Mouse (Mus musculus): Measurements from ENCODE around the gene Acpp. TPM values are rescaled to one million over a fixed set of nuclear protein-coding genes. Genes with fewer than 3 reads are reported as not detected.

Acpp gene
- polyA plus RNA-seq, 1 experiment from 2014 or later: 1.7 TPM

GRCm38 (mm10) chr9:104251687-104252086, 85.9 kb downstream of the Acpp start:
- no peaks in the 10 kb centered on the region; the same call in 1 of the 2 replicates for H3K4me1 ChIP-seq (ENCODE audit: control insufficient read depth, insufficient read depth, low read length)
- 91% methylated on average over 4 of the region's 4 CpGs for WGBS
- H3K27ac ChIP-seq (replicated peaks; ENCODE audit: low read depth, low read length): no peak overlapping the region

GRCm38 (mm10) chr9:104251111-104251510, 86.4 kb downstream of the Acpp start:
- Histone ChIP-seq H3K27me3 (ENCODE audit: control insufficient read depth, insufficient read depth, low read length) (no peaks in the 10 kb centered on the region), H3K9me3 (ENCODE audit: control insufficient read depth, low read length) (no peaks in the 10 kb centered on the region), H3K4me2 (ENCODE audit: low read depth, severe bottlenecking) (no peak overlapping the region), H3K4me3 (ENCODE audit: low read depth, low read length) (no peak overlapping the region), H3K36me3 (ENCODE audit: control insufficient read depth, insufficient read depth, low read length) (no peaks in the 10 kb centered on the region), H3K9ac (ENCODE audit: low read length) (no peak overlapping the region), H3K4me1 (ENCODE audit: control insufficient read depth, insufficient read depth, low read length) (no peaks in the 10 kb centered on the region; the same call in 1 of the 2 replicates), H3K27ac (replicated peaks; ENCODE audit: low read depth, low read length) (no peak overlapping the region)
- 43% methylated on average over 8 of the region's 8 CpGs for WGBS
- ATAC-seq (ENCODE audit: insufficient number of reproducible peaks, low FRiP score, low TSS enrichment, low read depth) (no peak), DNase-seq (ENCODE audit: low spot score) (no peak)

More at GRCm38 (mm10) chr9:104251687-104252086, 85.9 kb downstream of the Acpp start:
- Histone ChIP-seq H3K27me3 (ENCODE audit: control insufficient read depth, insufficient read depth, low read length) (no peaks in the 10 kb centered on the region), H3K9ac (ENCODE audit: low read length) (no peak overlapping the region), H3K36me3 (ENCODE audit: control insufficient read depth, insufficient read depth, low read length) (no peaks in the 10 kb centered on the region), H3K9me3 (ENCODE audit: control insufficient read depth, low read length) (no peaks in the 10 kb centered on the region), H3K4me2 (ENCODE audit: low read depth, severe bottlenecking) (no peak overlapping the region), H3K4me3 (ENCODE audit: low read depth, low read length) (no peak overlapping the region)
- no peak for DNase-seq (ENCODE audit: low spot score)
- no peak for ATAC-seq (ENCODE audit: insufficient number of reproducible peaks, low FRiP score, low TSS enrichment, low read depth)

GRCm38 (mm10) chr9:104247307-104247987, 90.1 kb downstream of the Acpp start:
- no peaks in the 10 kb centered on the region for H3K36me3 ChIP-seq (ENCODE audit: control insufficient read depth, insufficient read depth, low read length)
- no peak overlapping the region for H3K4me2 ChIP-seq (ENCODE audit: low read depth, severe bottlenecking)
- H3K27ac ChIP-seq (replicated peaks; ENCODE audit: low read depth, low read length): no peak overlapping the region
- ATAC-seq (ENCODE audit: insufficient number of reproducible peaks, low FRiP score, low TSS enrichment, low read depth) (no peak), DNase-seq (ENCODE audit: low spot score) (no peak)
- H3K4me1 ChIP-seq (ENCODE audit: control insufficient read depth, insufficient read depth, low read length): no peaks in the 10 kb centered on the region; the same call in 1 of the 2 replicates
- no peaks in the 10 kb centered on the region for H3K27me3 ChIP-seq (ENCODE audit: control insufficient read depth, insufficient read depth, low read length)
- 46% methylated on average over 6 of the region's 6 CpGs for WGBS
- H3K9me3 ChIP-seq (ENCODE audit: control insufficient read depth, low read length): no peaks in the 10 kb centered on the region
- no peak overlapping the region for H3K9ac ChIP-seq (ENCODE audit: low read length)
- H3K4me3 ChIP-seq (ENCODE audit: low read depth, low read length): no peak overlapping the region

- Histone ChIP-seq H3K4me2 (ENCODE audit: low read depth, severe bottlenecking) (no peak overlapping the region), H3K4me1 (ENCODE audit: control insufficient read depth, insufficient read depth, low read length) (no peaks in the 10 kb centered on the region), H3K4me3 (ENCODE audit: low read depth, low read length) (no peak overlapping the region), H3K9ac (ENCODE audit: low read length) (no peak overlapping the region), H3K27me3 (ENCODE audit: control insufficient read depth, insufficient read depth, low read length) (no peaks in the 10 kb centered on the region), H3K27ac (replicated peaks; ENCODE audit: low read depth, low read length) (no peak overlapping the region), H3K36me3 (ENCODE audit: control insufficient read depth, insufficient read depth, low read length) (no peaks in the 10 kb centered on the region; the same call in 1 of the 2 replicates), H3K9me3 (ENCODE audit: control insufficient read depth, low read length) (no peaks in the 10 kb centered on the region)
- 86% methylated on average over 9 of the region's 9 CpGs for WGBS
- DNase-seq (ENCODE audit: low spot score): no peak
- no peak for ATAC-seq (ENCODE audit: insufficient number of reproducible peaks, low FRiP score, low TSS enrichment, low read depth)
These were observed 93.6 kb downstream of the Acpp start for GRCm38 (mm10) chr9:104243799-104244466.

GRCm38 (mm10) chr9:104240146-104240545, 97.4 kb downstream of the Acpp start:
- DNase-seq (ENCODE audit: low spot score) (no peak), ATAC-seq (ENCODE audit: insufficient number of reproducible peaks, low FRiP score, low TSS enrichment, low read depth) (no peak)
- Histone ChIP-seq H3K9ac (ENCODE audit: low read length) (no peak overlapping the region), H3K4me3 (ENCODE audit: low read depth, low read length) (no peak overlapping the region), H3K9me3 (ENCODE audit: control insufficient read depth, low read length) (no peaks in the 10 kb centered on the region), H3K4me2 (ENCODE audit: low read depth, severe bottlenecking) (no peak overlapping the region), H3K27ac (replicated peaks; ENCODE audit: low read depth, low read length) (no peak overlapping the region), H3K36me3 (ENCODE audit: control insufficient read depth, insufficient read depth, low read length) (peaks cover under 1% of the 10 kb centered on the region), H3K4me1 (ENCODE audit: control insufficient read depth, insufficient read depth, low read length) (no peaks in the 10 kb centered on the region), H3K27me3 (ENCODE audit: control insufficient read depth, insufficient read depth, low read length) (no peaks in the 10 kb centered on the region)
- WGBS: 92% methylated on average over 7 of the region's 7 CpGs

GRCm38 (mm10) chr9:104239076-104239475, 98.5 kb downstream of the Acpp start:
- Histone ChIP-seq H3K27me3 (ENCODE audit: control insufficient read depth, insufficient read depth, low read length) (no peaks in the 10 kb centered on the region), H3K4me1 (ENCODE audit: control insufficient read depth, insufficient read depth, low read length) (no peaks in the 10 kb centered on the region), H3K9me3 (ENCODE audit: control insufficient read depth, low read length) (no peaks in the 10 kb centered on the region), H3K4me3 (ENCODE audit: low read depth, low read length) (no peak overlapping the region), H3K36me3 (ENCODE audit: control insufficient read depth, insufficient read depth, low read length) (peaks cover 3% of the 10 kb centered on the region), H3K9ac (ENCODE audit: low read length) (no peak overlapping the region), H3K4me2 (ENCODE audit: low read depth, severe bottlenecking) (no peak overlapping the region), H3K27ac (replicated peaks; ENCODE audit: low read depth, low read length) (no peak overlapping the region)
- no peak for ATAC-seq (ENCODE audit: insufficient number of reproducible peaks, low FRiP score, low TSS enrichment, low read depth)
- DNase-seq (ENCODE audit: low spot score): no peak
- WGBS: 94% methylated on average over 8 of the region's 8 CpGs

Other genes starting within 250 kb of the Acpp start
- gene Ackr4, start 210.8 kb downstream of the Acpp start, polyA plus RNA-seq (2014; fragmentation: Nextera tagmentation; extraction: Ambion mirVana): 0.62 and 0.67 TPM in 2 replicates
- 27.3 and 27.7 TPM in 2 replicates for gene Dnajc13, start 74.8 kb downstream of the Acpp start, polyA plus RNA-seq (2014; fragmentation: Nextera tagmentation; extraction: Ambion mirVana)
- not detected in 2 replicates for gene Cpne4, start 209.5 kb upstream of the Acpp start, polyA plus RNA-seq (2014; fragmentation: Nextera tagmentation; extraction: Ambion mirVana)

All from limb, embryonic 11.5 days (tissue).